Mouse (Mus musculus): ENCODE measurements around the gene Zfand3. TPM values are rescaled to one million over a fixed set of nuclear protein-coding genes. Genes with fewer than 3 reads are reported as not detected.

The Zfand3 gene
- polyA plus RNA-seq, 1 experiment = 138 TPM

GRCm38 (mm10) chr17:30145596-30146149 lies 141.1 kb downstream of the Zfand3 start:
- Histone ChIP-seq H3K36me3 (ENCODE audit: control insufficient read depth, insufficient read depth) (no peaks in the 10 kb centered on the region), H3K4me2 (ENCODE audit: low read depth) (no peak overlapping the region), H3K79me2 (ENCODE audit: control insufficient read depth, insufficient read depth) (peaks cover 67% of the 10 kb centered on the region), H3K27me3 (ENCODE audit: control insufficient read depth, insufficient read depth, insufficient read length) (no peaks in the 10 kb centered on the region), H3ac (ENCODE audit: control insufficient read depth, insufficient read length) (no peak overlapping the region), H3K4me3 (no peak overlapping the region)
- TF ChIP-seq SRF (IDR thresholded peaks at IDR 0.05; ENCODE audit: control insufficient read depth, insufficient read length, low read depth) = no peak
- TF ChIP-seq MAX (IDR thresholded peaks at IDR 0.05; ENCODE audit: low read depth) = no peak
- no peak for TF ChIP-seq POLR2A (IDR thresholded peaks at IDR 0.05; ENCODE audit: insufficient read length, low read depth)
- TF ChIP-seq MYOG (IDR thresholded peaks at IDR 0.05; ENCODE audit: control insufficient read depth in 1 of 3, insufficient read depth in 1 of 3, insufficient read length in 2 of 3, low read depth in 2 of 3) = no peak
- TF ChIP-seq REST (IDR thresholded peaks at IDR 0.05; ENCODE audit: insufficient read depth, insufficient read length) = no peak

- no peaks in the 10 kb centered on the region for H3K27me3 ChIP-seq (ENCODE audit: control insufficient read depth, insufficient read depth, insufficient read length)
- no peaks in the 10 kb centered on the region for H3K36me3 ChIP-seq (ENCODE audit: control insufficient read depth, insufficient read depth)
- no peak overlapping the region for H3K4me3 ChIP-seq
- H3K4me2 ChIP-seq (ENCODE audit: low read depth) = no peak overlapping the region
- H3ac ChIP-seq (ENCODE audit: control insufficient read depth, insufficient read length) = no peak overlapping the region
- TF ChIP-seq CEBPB (IDR thresholded peaks at IDR 0.05; ENCODE audit: insufficient read depth, poor library complexity, severe bottlenecking) (no peak), MYOG (IDR thresholded peaks at IDR 0.05; ENCODE audit: control insufficient read depth in 1 of 3, insufficient read depth in 1 of 3, insufficient read length in 2 of 3, low read depth in 2 of 3) (no peak), TCF12 (IDR thresholded peaks at IDR 0.05; ENCODE audit: insufficient read depth, poor library complexity, severe bottlenecking) (no peak), TCF3 (IDR thresholded peaks at IDR 0.05; ENCODE audit: insufficient read length, low read depth) (no peak), MYOD1 (IDR thresholded peaks at IDR 0.05; ENCODE audit: control insufficient read depth in 1 of 3, insufficient read length in 2 of 3, low read depth in 2 of 3) (no peak), USF1 (IDR thresholded peaks at IDR 0.05; ENCODE audit: low read depth) (no peak), MAX (IDR thresholded peaks at IDR 0.05; ENCODE audit: low read depth) (no peak), REST (IDR thresholded peaks at IDR 0.05; ENCODE audit: insufficient read depth, insufficient read length) (no peak), POLR2A (IDR thresholded peaks at IDR 0.05; ENCODE audit: insufficient read length, low read depth) (no peak), SRF (IDR thresholded peaks at IDR 0.05; ENCODE audit: control insufficient read depth, insufficient read length, low read depth) (no peak), POLR2AphosphoS2 (IDR thresholded peaks at IDR 0.05; ENCODE audit: insufficient read length, low read depth) (no peak), E2F4 (IDR thresholded peaks at IDR 0.05; ENCODE audit: insufficient read depth) (no peak)
- peaks cover 74% of the 10 kb centered on the region for H3K79me2 ChIP-seq (ENCODE audit: control insufficient read depth, insufficient read depth)
Observed at GRCm38 (mm10) chr17:30146555-30146954, 142.0 kb downstream of the Zfand3 start.

- Histone ChIP-seq H3K4me2 (ENCODE audit: low read depth) (no peak overlapping the region), H3K79me2 (ENCODE audit: control insufficient read depth, insufficient read depth) (peaks cover 79% of the 10 kb centered on the region)
- no peak for TF ChIP-seq TCF12 (IDR thresholded peaks at IDR 0.05; ENCODE audit: insufficient read depth, poor library complexity, severe bottlenecking)
- no peak for TF ChIP-seq CEBPB (IDR thresholded peaks at IDR 0.05; ENCODE audit: insufficient read depth, poor library complexity, severe bottlenecking)
- TF ChIP-seq TCF3 (IDR thresholded peaks at IDR 0.05; ENCODE audit: insufficient read length, low read depth) = no peak
- TF ChIP-seq MYOG (IDR thresholded peaks at IDR 0.05; ENCODE audit: control insufficient read depth in 1 of 3, insufficient read depth in 1 of 3, insufficient read length in 2 of 3, low read depth in 2 of 3) = no peak
- no peak for TF ChIP-seq USF1 (IDR thresholded peaks at IDR 0.05; ENCODE audit: low read depth)
- TF ChIP-seq POLR2A (IDR thresholded peaks at IDR 0.05; ENCODE audit: insufficient read length, low read depth) = no peak
- no peak for TF ChIP-seq MYOD1 (IDR thresholded peaks at IDR 0.05; ENCODE audit: control insufficient read depth in 1 of 3, insufficient read length in 2 of 3, low read depth in 2 of 3)
- TF ChIP-seq POLR2AphosphoS2 (IDR thresholded peaks at IDR 0.05; ENCODE audit: insufficient read length, low read depth) = no peak
- TF ChIP-seq REST (IDR thresholded peaks at IDR 0.05; ENCODE audit: insufficient read depth, insufficient read length) = no peak
- TF ChIP-seq SRF (IDR thresholded peaks at IDR 0.05; ENCODE audit: control insufficient read depth, insufficient read length, low read depth) = no peak
- TF ChIP-seq MAX (IDR thresholded peaks at IDR 0.05; ENCODE audit: low read depth) = no peak
- TF ChIP-seq E2F4 (IDR thresholded peaks at IDR 0.05; ENCODE audit: insufficient read depth) = no peak
Observed at GRCm38 (mm10) chr17:30147897-30148296, 143.4 kb downstream of the Zfand3 start.

GRCm38 (mm10) chr17:30148320-30148719 lies 143.8 kb downstream of the Zfand3 start:
- H3K36me3 ChIP-seq (ENCODE audit: control insufficient read depth, insufficient read depth) = no peaks in the 10 kb centered on the region

More at GRCm38 (mm10) chr17:30147897-30148296, 143.4 kb downstream of the Zfand3 start:
- Histone ChIP-seq H3K4me3 (no peak overlapping the region), H3K27me3 (ENCODE audit: control insufficient read depth, insufficient read depth, insufficient read length) (no peaks in the 10 kb centered on the region), H3ac (ENCODE audit: control insufficient read depth, insufficient read length) (no peak overlapping the region), H3K36me3 (ENCODE audit: control insufficient read depth, insufficient read depth) (no peaks in the 10 kb centered on the region)

GRCm38 (mm10) chr17:30149911-30150310 lies 145.4 kb downstream of the Zfand3 start:
- H3K4me3 ChIP-seq = no peak overlapping the region
- H3ac ChIP-seq (ENCODE audit: control insufficient read depth, insufficient read length) = no peak overlapping the region
- H3K27me3 ChIP-seq (ENCODE audit: control insufficient read depth, insufficient read depth, insufficient read length) = no peaks in the 10 kb centered on the region
- H3K4me2 ChIP-seq (ENCODE audit: low read depth) = no peak overlapping the region
- TF ChIP-seq CEBPB (IDR thresholded peaks at IDR 0.05; ENCODE audit: insufficient read depth, poor library complexity, severe bottlenecking) = no peak
- no peak for TF ChIP-seq TCF12 (IDR thresholded peaks at IDR 0.05; ENCODE audit: insufficient read depth, poor library complexity, severe bottlenecking)
- no peak for TF ChIP-seq POLR2A (IDR thresholded peaks at IDR 0.05; ENCODE audit: insufficient read length, low read depth)
- no peak for TF ChIP-seq SRF (IDR thresholded peaks at IDR 0.05; ENCODE audit: control insufficient read depth, insufficient read length, low read depth)
- no peak for TF ChIP-seq MAX (IDR thresholded peaks at IDR 0.05; ENCODE audit: low read depth)
- peaks cover 61% of the 10 kb centered on the region for H3K79me2 ChIP-seq (ENCODE audit: control insufficient read depth, insufficient read depth)
- H3K36me3 ChIP-seq (ENCODE audit: control insufficient read depth, insufficient read depth) = no peaks in the 10 kb centered on the region

More at GRCm38 (mm10) chr17:30148320-30148719, 143.8 kb downstream of the Zfand3 start:
- Histone ChIP-seq H3ac (ENCODE audit: control insufficient read depth, insufficient read length) (no peak overlapping the region), H3K4me2 (ENCODE audit: low read depth) (no peak overlapping the region), H3K4me3 (no peak overlapping the region), H3K79me2 (ENCODE audit: control insufficient read depth, insufficient read depth) (peaks cover 77% of the 10 kb centered on the region), H3K27me3 (ENCODE audit: control insufficient read depth, insufficient read depth, insufficient read length) (no peaks in the 10 kb centered on the region)
- TF ChIP-seq POLR2AphosphoS2 (IDR thresholded peaks at IDR 0.05; ENCODE audit: insufficient read length, low read depth) (no peak), SRF (IDR thresholded peaks at IDR 0.05; ENCODE audit: control insufficient read depth, insufficient read length, low read depth) (no peak), E2F4 (IDR thresholded peaks at IDR 0.05; ENCODE audit: insufficient read depth) (no peak), USF1 (IDR thresholded peaks at IDR 0.05; ENCODE audit: low read depth) (no peak), MAX (IDR thresholded peaks at IDR 0.05; ENCODE audit: low read depth) (no peak), REST (IDR thresholded peaks at IDR 0.05; ENCODE audit: insufficient read depth, insufficient read length) (no peak), MYOG (IDR thresholded peaks at IDR 0.05; ENCODE audit: control insufficient read depth in 1 of 3, insufficient read depth in 1 of 3, insufficient read length in 2 of 3, low read depth in 2 of 3) (no peak)
